Mouse (Mus musculus): ENCODE data around the gene Kcnk6.

Gene Kcnk6

DNA sequence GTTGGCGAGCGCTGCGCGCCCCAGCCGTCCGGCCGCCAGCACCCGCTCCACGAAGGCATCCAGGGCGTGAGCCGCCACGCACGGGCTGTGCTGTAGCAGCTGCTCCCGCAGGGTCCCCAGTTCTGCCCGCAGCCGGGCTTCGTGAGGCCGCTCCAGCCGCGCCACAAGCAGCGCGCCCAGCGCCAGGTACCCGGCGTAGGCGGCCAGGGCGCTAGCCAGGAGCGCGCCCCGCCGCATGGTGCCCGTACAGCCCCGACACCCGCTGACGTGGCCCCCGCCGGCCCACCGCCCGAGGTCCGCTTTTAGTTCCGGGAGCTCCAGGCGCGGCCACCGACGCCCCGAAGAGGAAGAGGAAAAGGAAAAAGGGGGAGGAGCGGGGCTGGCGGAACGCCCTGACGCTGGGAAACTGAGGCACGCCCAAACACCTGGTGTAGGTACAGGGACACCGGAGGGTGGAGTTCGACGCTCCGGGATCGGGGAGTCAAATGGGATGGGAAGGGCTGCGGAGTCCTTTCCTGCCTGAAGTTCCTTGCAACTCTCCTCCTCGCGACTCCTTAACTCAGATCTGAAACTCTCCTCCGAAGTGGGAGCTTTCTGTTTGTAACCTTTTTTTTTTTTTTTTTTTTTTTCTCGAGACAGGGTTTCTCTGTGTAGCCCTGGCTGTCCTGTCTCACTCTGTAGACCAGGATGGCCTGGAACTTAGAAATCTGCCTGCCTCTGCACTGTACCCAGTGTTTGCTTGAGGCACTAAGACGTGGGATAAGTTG is at the start of gene Kcnk6:
Kcnk6 (minus strand) TSS at position 269 of the 767 bp plus-strand sequence.
- no peak for DNase-seq (ENCODE audit: low read depth)

- peak; percentile 50 for DNase-seq (ENCODE audit: low read depth)
These were observed 49.1 kb upstream of the Kcnk6 start, which contains the start of gene Spint2 for GRCm38 (mm10) chr7:29281201-29282073. Gene Spint2 (minus strand): TSS chr7:29281912.

DNA sequence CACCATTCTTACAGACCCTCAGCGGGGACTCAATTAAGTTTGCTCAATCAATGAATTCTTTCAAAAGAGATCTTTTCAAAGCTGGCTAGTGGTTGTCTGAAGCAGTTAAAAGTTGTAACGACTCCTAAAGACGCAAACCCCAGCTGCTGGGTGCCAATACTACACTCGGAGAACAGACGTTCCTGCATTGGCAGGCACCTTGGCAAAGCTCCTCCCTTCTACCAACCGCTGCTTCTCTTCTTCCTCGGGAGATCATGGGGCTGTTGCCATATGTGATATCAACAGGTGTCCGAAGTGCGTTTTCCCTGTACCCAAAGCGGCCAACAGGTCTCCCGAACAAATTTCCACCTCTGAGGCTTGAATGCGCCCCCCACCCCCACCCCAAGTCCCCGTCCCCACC is 48.5 kb upstream of the Kcnk6 start:
- DNase-seq (ENCODE audit: low read depth) = peak; percentile 44

GRCm38 (mm10) chr7:29279924-29280323 is 47.6 kb upstream of the Kcnk6 start:
- no peak for DNase-seq (ENCODE audit: low read depth)

DNA sequence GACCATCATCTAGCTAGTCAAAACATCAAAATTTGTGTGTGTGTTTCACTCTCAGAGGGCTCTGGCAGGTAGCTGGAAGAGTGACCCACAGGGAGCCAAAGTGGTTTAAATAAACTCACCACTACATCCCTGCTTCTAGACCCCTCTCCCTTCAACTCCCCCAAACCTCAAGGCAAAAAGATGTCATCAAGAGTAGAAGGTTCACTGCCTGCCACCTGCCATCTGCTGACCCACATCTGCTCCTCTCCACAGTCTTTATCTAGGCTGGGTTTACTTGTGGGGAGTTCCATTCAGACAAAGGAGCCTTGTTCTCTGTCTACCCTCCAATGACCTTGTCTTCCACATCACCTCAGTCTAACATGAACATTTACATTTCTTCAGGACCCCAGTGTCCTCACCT is 46.9 kb upstream of the Kcnk6 start:
- DNase-seq (ENCODE audit: low read depth) = no peak

- no peak for DNase-seq (ENCODE audit: low read depth)
These were observed 45.2 kb upstream of the Kcnk6 start for GRCm38 (mm10) chr7:29277510-29277909.

DNA sequence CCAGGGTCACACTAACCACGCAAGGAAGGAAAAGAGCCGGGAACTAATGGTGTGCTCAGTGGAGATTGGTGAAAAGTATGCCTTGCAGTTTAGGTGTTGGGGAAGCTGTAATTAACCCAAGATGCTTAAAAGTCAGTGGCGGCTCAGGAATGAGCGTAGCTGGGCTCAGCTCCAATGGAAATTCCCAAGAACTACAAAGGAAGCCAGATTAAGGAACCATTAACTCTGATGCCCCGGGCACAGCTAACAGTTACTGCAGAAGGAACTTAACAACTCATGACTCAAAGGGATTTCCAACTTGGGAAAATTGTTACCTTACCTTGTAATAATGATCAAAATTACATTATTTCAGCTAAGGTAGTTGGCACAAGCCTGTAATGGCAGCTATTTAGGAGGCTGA is 44.4 kb upstream of the Kcnk6 start:
- peak; percentile 28 for DNase-seq (ENCODE audit: low read depth)

- no peak for DNase-seq (ENCODE audit: low read depth)
These were observed 39.6 kb upstream of the Kcnk6 start for GRCm38 (mm10) chr7:29271687-29272465.

DNA sequence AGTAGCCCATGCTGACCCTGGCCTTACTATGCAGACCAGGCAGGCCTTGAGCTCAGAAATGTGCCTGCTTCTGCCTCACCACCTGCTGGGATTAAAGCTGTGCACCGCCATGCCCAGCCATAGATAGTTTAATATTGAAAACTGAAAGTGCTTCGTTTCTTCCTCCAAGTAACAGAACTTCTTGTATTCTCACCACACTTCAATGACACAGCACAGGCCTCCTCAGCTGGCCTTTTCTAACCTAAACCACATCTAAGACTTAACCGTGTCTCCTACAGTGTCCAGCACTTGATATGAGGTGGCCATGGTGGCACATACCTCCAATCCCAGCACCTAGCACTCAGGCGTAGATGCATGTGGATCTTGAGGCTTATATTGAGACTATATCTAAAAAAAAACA is 38.1 kb upstream of the Kcnk6 start:
- no peak for DNase-seq (ENCODE audit: low read depth)

GRCm38 (mm10) chr7:29266931-29267330 is 34.6 kb upstream of the Kcnk6 start:
- DNase-seq (ENCODE audit: low read depth) = no peak

GRCm38 (mm10) chr7:29265636-29266035 is 33.3 kb upstream of the Kcnk6 start:
- DNase-seq (ENCODE audit: low read depth) = no peak

GRCm38 (mm10) chr7:29263831-29264230 is 31.5 kb upstream of the Kcnk6 start:
- no peak for DNase-seq (ENCODE audit: low read depth)

GRCm38 (mm10) chr7:29262151-29262550 is 29.8 kb upstream of the Kcnk6 start:
- no peak for DNase-seq (ENCODE audit: low read depth)

DNA sequence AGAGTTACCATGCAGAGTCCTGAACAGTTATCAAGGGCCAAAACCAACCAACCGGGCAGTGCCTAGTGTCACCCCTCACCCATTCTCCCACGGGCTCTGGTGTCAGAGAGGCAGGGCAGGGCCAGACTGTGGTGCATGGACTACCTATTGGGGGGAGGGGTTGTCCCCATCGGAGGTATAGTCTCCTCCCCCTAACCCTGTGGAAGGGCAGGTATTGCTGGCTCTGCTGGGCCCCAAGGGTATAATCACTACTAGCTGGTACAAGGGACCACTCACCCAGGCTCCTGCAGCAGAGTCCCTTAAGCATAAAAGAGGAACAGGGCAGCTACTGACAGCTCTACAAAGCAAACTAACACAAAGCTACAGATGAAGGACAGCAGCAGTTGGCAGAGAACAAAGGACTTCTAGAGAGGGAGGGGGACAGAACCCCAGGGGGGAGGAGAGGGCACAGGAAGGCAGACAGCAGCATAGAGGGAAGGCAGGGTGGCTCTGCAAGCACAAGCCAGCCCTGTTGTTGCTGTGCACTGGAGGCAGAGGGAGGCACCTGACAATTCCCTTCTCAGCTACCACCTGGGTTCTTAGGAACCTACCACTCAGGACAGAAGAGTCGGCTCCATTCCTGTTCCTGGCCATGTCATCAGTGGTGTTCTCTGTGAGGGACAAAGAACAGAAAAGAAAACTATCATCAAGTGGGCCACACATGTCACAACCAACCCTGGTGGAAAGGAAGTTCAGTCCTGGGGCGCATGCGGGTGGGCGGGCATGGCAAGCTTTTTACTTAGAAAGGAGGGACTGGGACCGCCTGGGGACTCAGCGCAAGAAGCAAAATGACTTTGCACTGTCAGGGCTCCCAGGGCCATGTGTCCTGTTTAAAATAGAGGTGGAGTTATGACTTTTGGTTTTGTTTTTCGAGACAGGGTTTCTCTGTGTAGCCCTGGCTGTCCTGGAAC is 27.7 kb upstream of the Kcnk6 start:
- DNase-seq (ENCODE audit: low read depth) = no peak

DNA sequence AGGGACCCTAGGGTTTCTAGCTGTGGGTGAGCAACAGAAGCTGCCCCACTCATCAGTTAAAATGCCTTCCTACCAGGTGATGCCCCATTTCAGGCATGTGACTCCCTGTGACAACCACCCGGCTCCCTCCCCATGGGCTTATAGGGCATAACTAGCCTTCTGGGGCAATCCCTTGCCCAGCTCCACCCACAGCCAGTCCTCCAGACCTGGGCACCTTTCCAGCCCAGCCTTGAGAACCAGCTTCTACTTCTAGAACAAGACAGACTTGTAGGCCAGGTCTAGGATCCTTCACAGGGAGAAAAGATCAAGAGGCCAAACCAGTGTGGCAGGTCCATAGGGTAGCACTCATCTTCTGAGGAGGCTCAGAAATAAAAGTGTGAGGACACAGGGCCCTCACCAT is 25.1 kb upstream of the Kcnk6 start:
- no peak for DNase-seq (ENCODE audit: low read depth)

GRCm38 (mm10) chr7:29255875-29256274 is 23.6 kb upstream of the Kcnk6 start:
- no peak for DNase-seq (ENCODE audit: low read depth)

DNA sequence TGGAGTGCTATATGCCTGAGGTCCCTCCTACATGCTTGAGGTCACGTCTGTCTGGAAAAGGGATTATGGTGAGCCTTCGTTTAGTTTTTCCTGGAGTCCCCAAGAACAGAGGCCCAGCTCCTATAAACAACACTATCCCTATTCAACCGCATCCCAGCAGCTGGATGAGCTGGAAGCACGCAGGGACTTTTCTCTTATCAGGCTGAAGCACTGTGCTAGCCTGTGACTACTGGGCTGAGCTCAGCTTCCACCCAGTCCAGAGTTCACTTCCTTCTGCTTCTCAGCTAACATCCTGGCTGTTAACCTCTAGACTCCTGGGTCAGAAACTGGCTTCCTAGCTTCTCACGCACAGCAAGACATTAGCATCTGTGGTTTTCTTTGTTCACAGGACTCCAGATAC is 21.5 kb upstream of the Kcnk6 start:
- peak; percentile 62 for DNase-seq (ENCODE audit: low read depth)

GRCm38 (mm10) chr7:29251166-29251565 is 18.9 kb upstream of the Kcnk6 start:
- no peak for DNase-seq (ENCODE audit: low read depth)

DNA sequence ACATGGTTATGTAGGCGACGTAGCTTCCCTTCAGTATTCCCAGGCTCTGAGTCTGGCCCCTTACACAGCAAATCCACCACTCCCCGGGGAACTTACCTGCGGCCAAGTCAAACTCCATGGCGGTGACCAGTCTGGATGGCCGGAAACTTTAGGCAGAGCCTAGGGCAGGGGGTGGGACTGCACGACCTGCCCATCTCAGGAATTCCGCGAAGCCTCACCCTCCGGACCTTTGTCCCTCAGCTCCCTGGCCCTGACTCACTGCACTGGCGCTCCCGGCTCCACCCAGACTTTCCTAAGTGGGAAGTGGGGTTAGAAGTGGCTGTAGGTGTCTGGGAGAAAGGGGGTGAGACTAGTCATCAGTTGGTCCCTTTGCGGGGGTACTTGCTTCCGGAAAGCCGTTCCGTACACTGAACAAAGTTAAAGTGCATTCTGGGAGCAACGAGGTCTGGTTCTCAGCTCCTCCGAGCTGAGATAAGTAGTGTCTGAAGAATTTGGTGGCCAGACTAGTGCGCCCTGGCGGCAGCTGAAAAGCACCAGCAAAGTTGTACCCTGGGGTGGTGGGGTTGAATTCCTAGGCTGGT is 16.0 kb upstream of the Kcnk6 start, which contains the start of gene 2200002D01Rik:
2200002D01Rik (minus strand) TSS at position 206 of the 581 bp plus-strand sequence.
- DNase-seq (ENCODE audit: low read depth) = no peak

- DNase-seq (ENCODE audit: low read depth) = no peak
These were observed 15.4 kb upstream of the Kcnk6 start for GRCm38 (mm10) chr7:29247706-29248105.

DNA sequence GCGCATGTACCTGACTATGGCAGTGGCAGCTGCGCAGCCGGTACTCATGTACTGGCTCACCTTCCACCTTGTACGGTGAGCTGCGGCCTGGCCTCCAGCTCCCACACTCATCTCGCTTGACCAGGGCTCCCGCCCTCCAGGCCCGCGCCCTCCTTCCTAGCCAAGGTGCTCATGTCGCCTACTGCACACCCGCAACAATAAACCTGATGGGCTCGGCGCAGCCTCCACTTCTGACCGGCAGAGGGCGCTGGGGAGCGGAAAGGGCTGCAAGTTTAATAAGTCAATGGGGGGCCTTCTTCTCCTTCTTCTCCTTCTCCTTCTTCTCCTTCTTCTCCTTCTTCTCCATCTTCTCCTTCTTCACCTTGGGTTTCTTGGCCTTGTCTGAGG is 15.0 kb upstream of the Kcnk6 start:
- peak; percentile 58 for DNase-seq (ENCODE audit: low read depth)

Measured in 416B (cell line).